In the genomic region with DNA sequence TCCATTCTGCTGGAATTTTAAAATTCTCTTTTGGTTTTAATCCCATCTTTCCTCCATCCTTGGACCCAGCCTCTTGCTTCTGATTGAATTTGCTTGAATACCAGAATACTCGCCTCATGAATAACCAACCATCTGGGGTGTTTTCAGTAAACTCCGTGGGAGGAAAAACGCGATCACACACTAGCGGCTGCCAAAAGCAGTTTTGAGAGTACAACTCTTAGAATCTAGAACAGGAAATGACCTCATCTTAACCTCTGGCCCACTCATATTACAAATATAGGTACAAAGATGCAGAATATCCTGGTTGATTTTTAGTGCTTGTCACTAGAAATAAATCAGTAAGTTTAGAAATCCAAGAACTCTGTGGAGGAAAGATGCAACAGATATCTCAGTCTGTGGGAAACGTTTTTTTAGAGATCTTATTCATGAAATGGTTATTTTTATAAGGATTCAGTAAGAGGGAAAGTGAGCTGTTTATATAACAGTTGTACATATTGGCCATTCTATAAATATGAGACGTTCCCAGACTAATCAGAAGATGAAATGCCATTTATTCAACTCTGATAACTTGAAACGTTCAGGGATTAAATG, we compare ENCODE assay signal across 8 mouse cellular contexts.
DNase-seq lines count a peak whose midpoint lies in the region; ATAC-seq lines count a peak whose summit lies in the region.
"Had no signal": no experiment of that assay in that cellular context is flagged by ENCODE, and none has a peak within 500 bp of the region (broad histone marks: within the 10 kb centered on the region; RNA-seq: fewer than 3 reads in every experiment).

No protein-coding gene starts in this region.

- no peaks in the 10 kb centered on the region for H3K36me3 ChIP-seq in midbrain, embryonic 14.5 days (ENCODE audit: control insufficient read depth, insufficient read depth, low read length)
- H3K36me3 ChIP-seq in midbrain, embryonic 15.5 days (replicated peaks) = no peaks in the 10 kb centered on the region
- H3K36me3 ChIP-seq in stomach, embryonic 16.5 days (ENCODE audit: control insufficient read depth, insufficient read depth, low read length) = no peaks in the 10 kb centered on the region
- H3K36me3 ChIP-seq in intestine, embryonic 16.5 days (ENCODE audit: control insufficient read depth, insufficient read depth, low read length) = no peaks in the 10 kb centered on the region

- peak; percentile 22 for DNase-seq in midbrain, embryonic 14.5 days
- DNase-seq in frontal cortex, adult 2 months (ENCODE audit: extremely low spot score in 1 of 2, low spot score in 1 of 2) = peak; percentile 59 to 91
- peak; percentile 68 to 74 for DNase-seq in left cerebral cortex, adult 18-20 months (ENCODE audit: low spot score in 2 of 2)
- DNase-seq in adrenal gland, adult 18-20 months (ENCODE audit: low spot score in 2 of 2) = no peak

- H3K27ac ChIP-seq in midbrain, embryonic 14.5 days (replicated peaks; ENCODE audit: low read depth, low read length) = no peak overlapping the region
- H3K27ac ChIP-seq in midbrain, embryonic 15.5 days = no peak overlapping the region
- H3K27ac ChIP-seq in stomach, embryonic 16.5 days (ENCODE audit: low read length) = peak overlapping the region; percentile 44
- H3K27ac ChIP-seq in intestine, embryonic 16.5 days (ENCODE audit: low read length) = no peak overlapping the region
- H3K27ac ChIP-seq: heart, adult 2 months had no signal

- 77% methylated on average over 8 of the region's 8 CpGs for WGBS in midbrain, embryonic 14.5 days
- WGBS in midbrain, embryonic 15.5 days = 67% methylated on average over 8 of the region's 8 CpGs
- 30% methylated on average over 8 of the region's 8 CpGs for WGBS in stomach, embryonic 16.5 days
- WGBS in intestine, embryonic 16.5 days = 41% methylated on average over 8 of the region's 8 CpGs

- H3K9me3 ChIP-seq in midbrain, embryonic 14.5 days (ENCODE audit: control insufficient read depth, low read length) = peaks cover 3% of the 10 kb centered on the region; the same call in 1 of the 2 replicates
- H3K9me3 ChIP-seq in midbrain, embryonic 15.5 days = no peaks in the 10 kb centered on the region
- H3K9me3 ChIP-seq in stomach, embryonic 16.5 days (replicated peaks; ENCODE audit: control insufficient read depth, low read length) = no peaks in the 10 kb centered on the region
- no peaks in the 10 kb centered on the region for H3K9me3 ChIP-seq in intestine, embryonic 16.5 days (ENCODE audit: control insufficient read depth, low read length)

- H3K9ac ChIP-seq in midbrain, embryonic 14.5 days (replicated peaks; ENCODE audit: low read length) = no peak overlapping the region
- H3K9ac ChIP-seq in midbrain, embryonic 15.5 days = no peak overlapping the region
- H3K9ac ChIP-seq in stomach, embryonic 16.5 days (ENCODE audit: low read length) = no peak overlapping the region
- no peak overlapping the region for H3K9ac ChIP-seq in intestine, embryonic 16.5 days (ENCODE audit: low read depth, low read length)

- H3K4me2 ChIP-seq in midbrain, embryonic 14.5 days (ENCODE audit: low read length) = no peak overlapping the region
- no peak overlapping the region for H3K4me2 ChIP-seq in midbrain, embryonic 15.5 days
- H3K4me2 ChIP-seq in stomach, embryonic 16.5 days (ENCODE audit: low read depth, low read length) = no peak overlapping the region
- H3K4me2 ChIP-seq in intestine, embryonic 16.5 days (ENCODE audit: low read depth, low read length) = no peak overlapping the region

- peaks cover 7% of the 10 kb centered on the region; the same call in 1 of the 2 replicates for H3K27me3 ChIP-seq in midbrain, embryonic 14.5 days (ENCODE audit: control insufficient read depth, insufficient read depth, low read length)
- H3K27me3 ChIP-seq in midbrain, embryonic 15.5 days (replicated peaks) = no peaks in the 10 kb centered on the region
- no peaks in the 10 kb centered on the region for H3K27me3 ChIP-seq in stomach, embryonic 16.5 days (ENCODE audit: control insufficient read depth, insufficient read depth, low read length)
- H3K27me3 ChIP-seq in intestine, embryonic 16.5 days (replicated peaks; ENCODE audit: control insufficient read depth, insufficient read depth, low read length) = no peaks in the 10 kb centered on the region

- no peak for ATAC-seq in midbrain, embryonic 14.5 days (ENCODE audit: low FRiP score, low TSS enrichment)
- no peak for ATAC-seq in midbrain, embryonic 15.5 days (replicated peaks)
- ATAC-seq in stomach, embryonic 16.5 days (ENCODE audit: insufficient read depth, low FRiP score) = no peak
- no peak for ATAC-seq in intestine, embryonic 16.5 days

- H3K4me1 ChIP-seq in midbrain, embryonic 14.5 days (ENCODE audit: control insufficient read depth, insufficient read depth, low read length) = no peaks in the 10 kb centered on the region
- H3K4me1 ChIP-seq in midbrain, embryonic 15.5 days = no peaks in the 10 kb centered on the region
- H3K4me1 ChIP-seq in stomach, embryonic 16.5 days (ENCODE audit: control insufficient read depth, insufficient read depth, low read length) = 0 out of 2 replicates have a peak, but pooled peaks cover 5% of the 10 kb centered on the region
- no peaks in the 10 kb centered on the region for H3K4me1 ChIP-seq in intestine, embryonic 16.5 days (ENCODE audit: control insufficient read depth, insufficient read depth, low read length)

- H3K4me3 ChIP-seq in midbrain, embryonic 14.5 days (replicated peaks; ENCODE audit: low read depth, low read length) = no peak overlapping the region
- no peak overlapping the region for H3K4me3 ChIP-seq in midbrain, embryonic 15.5 days
- H3K4me3 ChIP-seq in stomach, embryonic 16.5 days (replicated peaks; ENCODE audit: low read length) = no peak overlapping the region
- H3K4me3 ChIP-seq in intestine, embryonic 16.5 days (ENCODE audit: low read length) = no peak overlapping the region
- H3K4me3 ChIP-seq: heart, adult 2 months had no signal

Comparison
In these comparisons a context has a peak if more than half of its experiments do, and no peak if none do; other contexts are left out.
1. DNase-seq: peak in midbrain, embryonic 14.5 days (single experiment), frontal cortex, adult 2 months (2 of 2) and left cerebral cortex, adult 18-20 months (2 of 2); none in adrenal gland, adult 18-20 months (0 of 2).